Mouse (Mus musculus) cerebellum, adult 2 months (tissue): ENCODE data around the gene Fkbp2. TPM values are rescaled to one million over a fixed set of nuclear protein-coding genes. Genes with fewer than 3 reads are reported as not detected.
A peak's percentile ranks its signal among the peaks of the same experiment; 100 is the strongest.

Experiments
- DNase-seq, 2 experiments: peaks; one replicate each; pipeline ENCODE4 v3.0.0; 2021
- H3K27ac ChIP-seq: fragments of 200-500 bp; 2 replicates; pipeline ENCODE4 v1.5.1; 2012; ENCODE audit warnings: low read length, control low read depth, inconsistent platforms; ENCODE audit not compliant: insufficient read depth
- H3K27me3 ChIP-seq: fragments of 200-500 bp; 2 replicates; pipeline ENCODE4 v1.6.1; 2012; ENCODE audit warnings: inconsistent platforms, mild to moderate bottlenecking, low read length, moderate library complexity; ENCODE audit not compliant: control insufficient read depth, insufficient read depth
- H3K4me1 ChIP-seq: fragments of 200-500 bp; 2 replicates; pipeline ENCODE4 v1.6.1; 2011; ENCODE audit warnings: low read length; ENCODE audit not compliant: control insufficient read depth, insufficient read depth
- H3K4me3 ChIP-seq: fragments of 200-500 bp; replicated peaks from 2 replicates; pipeline ENCODE3; 2011; ENCODE audit warnings: mild to moderate bottlenecking, low read depth, low read length, control low read depth; ENCODE audit not compliant: insufficient read depth
- CTCF ChIP-seq: fragments of 200-500 bp; IDR thresholded peaks from 2 replicates; pipeline ENCODE4 v1.5.1; 2011; ENCODE audit warnings: low read depth, mild to moderate bottlenecking, control low read depth, low read length, moderate library complexity, borderline replicate concordance; ENCODE audit not compliant: insufficient read depth
- POLR2A ChIP-seq: fragments of 200-500 bp; IDR thresholded peaks from 2 replicates; pipeline ENCODE4 v1.6.1; 2011; ENCODE audit warnings: low read length, control low read depth, borderline replicate concordance; ENCODE audit not compliant: insufficient read depth
- WGBS: fragments of 180-500 bp; shearing (Covaris S2); methylation state at CpG from one replicate; pipeline ENCODE4 v1.1.7; 2018; 5-methylcytosine and 5-hydroxymethylcytosine counted together
- polyA plus RNA-seq: library from polyadenylated mRNA; depleted of rRNA; stranded (reverse); fragments of >200 nt; gene quantifications from 2 replicates; pipeline ENCODE4 v1.2.3, GENCODE M21; 2012

Fkbp2 gene
- polyA plus RNA-seq, 1 experiment: 257 TPM

DNA sequence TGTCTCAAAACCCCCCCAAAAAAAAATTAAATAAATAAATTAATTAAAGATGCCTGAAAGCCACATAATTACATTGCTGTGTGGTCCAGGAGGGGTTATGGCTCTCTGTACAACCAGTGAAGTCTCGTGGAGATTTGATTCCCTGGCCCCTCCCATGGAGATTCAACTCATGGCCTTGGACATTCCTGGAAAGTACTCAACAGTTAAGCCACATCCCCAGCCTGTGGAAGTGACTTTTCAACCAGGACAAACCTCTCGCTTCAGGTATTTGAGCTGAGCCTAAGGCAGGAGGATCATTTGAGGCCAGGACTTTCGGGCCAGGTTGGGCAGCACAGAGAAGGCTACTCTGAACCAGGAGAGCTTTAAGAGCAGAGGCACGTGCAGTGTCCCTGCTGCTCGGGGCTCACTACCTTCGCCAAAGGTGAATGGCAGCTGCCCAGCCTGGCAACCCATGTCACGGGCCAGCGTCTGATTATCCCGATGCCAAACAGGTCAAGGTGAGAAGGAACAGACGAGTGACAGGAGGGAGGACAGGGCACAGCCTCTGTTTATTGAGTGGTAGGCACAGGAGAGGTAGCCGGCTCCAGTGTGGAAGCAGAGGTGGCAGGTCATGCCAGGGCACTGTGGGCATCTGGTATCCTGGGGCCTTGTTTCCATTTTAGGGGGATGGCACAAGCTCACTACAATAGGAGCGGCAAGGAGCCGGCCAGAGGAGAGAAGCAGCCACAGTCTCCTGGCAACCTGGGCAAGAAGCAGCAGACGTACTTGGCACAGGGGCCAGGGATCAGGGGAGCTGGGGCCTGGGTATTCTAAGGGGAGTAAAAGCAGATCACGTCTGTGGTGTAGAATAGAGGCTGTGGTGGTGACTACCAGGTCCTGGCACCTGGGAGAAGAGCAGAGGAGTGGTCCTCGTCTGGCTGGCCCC lies 42.5 kb downstream of the Fkbp2 start:
- Histone ChIP-seq H3K27me3 (no peaks in the 10 kb centered on the region), H3K27ac (peak overlapping the region; percentile 77), H3K4me1 (peaks cover 34% of the 10 kb centered on the region), H3K4me3 (peak overlapping the region; percentile 8)
- peak; percentile 76 to 80 for DNase-seq
- TF ChIP-seq POLR2A: no peak
- no peak for TF ChIP-seq CTCF
- 16% methylated on average over 16 of the region's 16 CpGs for WGBS

DNA sequence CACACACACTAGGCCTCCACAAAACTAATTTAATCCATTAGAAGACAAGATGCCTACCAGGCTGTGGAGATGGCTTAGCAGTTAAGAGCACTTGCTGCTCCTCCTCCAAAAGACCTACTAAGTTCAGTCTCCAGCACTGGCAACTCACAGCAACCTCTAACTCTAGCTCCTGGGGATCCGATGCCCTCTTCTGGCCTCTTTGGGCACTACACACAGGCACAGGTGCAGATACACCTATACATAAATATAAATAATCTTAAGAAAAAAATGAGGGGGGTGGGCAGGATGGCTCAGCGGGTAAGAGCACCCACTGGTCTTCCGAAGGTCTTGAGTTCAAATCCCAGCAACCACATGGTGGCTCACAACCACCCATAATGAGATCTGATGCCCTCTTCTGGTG lies 44.0 kb downstream of the Fkbp2 start:
- H3K27ac ChIP-seq: no peak overlapping the region
- H3K4me3 ChIP-seq: no peak overlapping the region
- H3K4me1 ChIP-seq: peaks cover 34% of the 10 kb centered on the region
- TF ChIP-seq POLR2A: no peak
- TF ChIP-seq CTCF: no peak
- 28% methylated on average over 3 of the region's 3 CpGs for WGBS
- peak in 1 of 2 experiments; percentile 46 for DNase-seq
- H3K27me3 ChIP-seq: no peaks in the 10 kb centered on the region

DNA sequence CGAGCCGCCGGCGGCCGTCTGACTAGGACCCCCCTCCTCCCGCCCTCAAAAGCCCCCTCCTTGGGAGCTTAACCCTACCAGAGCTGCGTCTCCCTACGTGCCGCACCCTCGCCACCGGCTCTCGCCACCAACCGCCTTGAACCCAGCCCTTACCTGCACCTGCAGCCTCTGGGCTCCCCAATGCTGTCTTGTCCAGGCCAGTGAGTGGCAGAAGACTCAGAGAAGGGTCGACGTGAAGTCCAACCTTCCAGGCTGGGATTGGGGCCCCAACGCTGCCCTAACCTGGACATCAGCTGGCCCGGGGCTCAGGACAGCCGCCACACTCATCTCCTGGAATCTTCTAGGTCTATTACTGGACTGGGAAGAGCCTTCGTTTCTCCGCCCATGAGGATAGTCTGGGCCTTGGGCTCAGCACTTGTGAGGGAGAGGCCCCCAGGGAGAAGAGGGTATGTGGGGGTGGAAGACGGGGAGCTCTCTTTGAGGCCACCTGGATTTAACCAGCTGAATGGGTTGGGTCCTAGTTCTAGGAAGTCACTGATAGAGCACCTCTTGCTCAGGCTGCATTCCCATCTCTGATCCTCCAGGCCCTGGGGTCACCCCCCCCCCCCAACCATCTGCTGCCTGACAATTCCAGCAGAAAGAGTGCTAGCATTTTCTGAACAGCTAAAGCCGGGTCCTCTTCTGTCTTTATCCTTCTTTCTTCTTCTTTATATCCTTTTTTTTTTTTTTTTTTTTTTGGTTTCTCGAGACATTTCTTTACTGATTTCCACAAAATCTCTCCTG lies 45.9 kb downstream of the Fkbp2 start, which contains the start of gene Kcnk4:
Gene Kcnk4 (minus strand): TSS at position 321 of the 783 bp plus-strand sequence.
- Histone ChIP-seq H3K4me1 (peaks cover 22% of the 10 kb centered on the region), H3K27ac (no peak within 1 kb of the TSS), H3K27me3 (no peaks in the 10 kb centered on the region), H3K4me3 (peak within 1 kb of the TSS; percentile 53)
- peak in 1 of 2 experiments; percentile 57 for DNase-seq
- 21% methylated on average over 23 of the region's 23 CpGs for WGBS
- TF ChIP-seq CTCF (no peak), POLR2A (no peak)

DNA sequence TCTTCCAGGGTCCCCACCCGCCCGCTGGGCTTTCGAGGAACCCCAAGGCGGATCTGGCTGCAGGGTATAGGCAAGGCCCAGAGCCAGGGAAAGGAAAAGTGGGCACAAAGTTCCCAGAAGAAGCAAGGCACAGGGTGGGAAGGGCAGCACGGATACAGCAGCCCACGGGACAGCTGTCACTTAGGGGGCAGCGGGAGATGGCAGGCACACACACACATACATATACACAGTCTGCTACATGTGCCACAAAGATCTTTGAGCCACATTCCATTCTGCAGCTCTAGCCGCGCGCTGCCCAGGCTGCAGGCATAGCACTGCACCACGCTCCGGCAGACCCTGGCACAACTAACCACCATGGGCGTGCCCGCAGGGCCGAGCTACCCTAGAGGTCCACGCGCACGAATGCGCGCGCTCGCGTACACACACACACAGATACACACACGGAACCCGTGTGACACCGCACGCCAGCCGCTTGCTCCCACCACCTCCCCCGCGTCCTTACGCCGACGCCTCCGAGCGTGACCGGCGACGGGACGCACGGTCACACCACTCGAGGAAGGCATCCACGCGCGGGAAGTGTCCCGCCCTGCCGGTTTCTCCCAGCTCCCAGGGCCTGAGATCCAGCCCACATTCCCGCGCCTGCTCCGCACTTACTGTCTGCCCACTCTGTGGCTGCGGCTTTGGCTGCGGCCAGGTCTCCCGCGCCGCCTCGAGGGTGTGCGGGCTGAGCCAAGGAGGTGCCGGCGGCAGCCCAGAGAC lies 46.7 kb downstream of the Fkbp2 start:
- Histone ChIP-seq H3K27me3 (no peaks in the 10 kb centered on the region), H3K4me3 (peak overlapping the region; percentile 53), H3K27ac (no peak overlapping the region), H3K4me1 (peaks cover 16% of the 10 kb centered on the region)
- WGBS: 4% methylated on average over 58 of the region's 58 CpGs
- DNase-seq: peak; percentile 70 to 73
- peak; percentile 51; the same call in 1 of the 2 replicates for TF ChIP-seq POLR2A
- TF ChIP-seq CTCF: no peak

GRCm38 (mm10) chr19:6933102-6933435 lies 47.2 kb downstream of the Fkbp2 start:
- WGBS: 53% methylated on average over 4 of the region's 4 CpGs
- H3K27ac ChIP-seq: no peak overlapping the region
- no peaks in the 10 kb centered on the region for H3K27me3 ChIP-seq
- peaks cover 11% of the 10 kb centered on the region for H3K4me1 ChIP-seq
- peak in 1 of 2 experiments; percentile 49 for DNase-seq
- no peak for TF ChIP-seq CTCF
- TF ChIP-seq POLR2A: no peak
- no peak overlapping the region for H3K4me3 ChIP-seq

DNA sequence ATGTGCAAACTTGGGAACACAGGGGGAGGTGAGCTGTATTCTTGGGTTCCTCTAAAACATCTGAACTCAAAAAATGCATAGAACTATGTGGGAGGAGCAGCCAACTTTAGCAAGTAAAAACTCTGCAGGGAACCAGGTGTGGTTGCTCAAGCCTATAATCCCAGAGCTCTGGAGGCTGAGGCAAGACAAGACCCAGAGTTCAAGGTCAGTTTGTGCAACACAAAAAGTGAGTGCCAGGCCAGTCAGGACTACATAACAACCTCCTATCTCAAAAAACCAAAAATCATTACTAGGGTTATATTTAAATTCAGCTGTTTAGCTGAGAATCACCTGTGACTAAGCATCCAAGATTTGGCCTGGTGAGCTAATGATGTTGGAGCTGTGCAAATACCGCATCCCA lies 48.3 kb downstream of the Fkbp2 start:
- Histone ChIP-seq H3K4me1 (peaks cover 5% of the 10 kb centered on the region), H3K27ac (no peak overlapping the region), H3K4me3 (no peak overlapping the region), H3K27me3 (no peaks in the 10 kb centered on the region; the same call in 1 of the 2 replicates)
- 88% methylated on average over 1 of the region's 1 CpGs for WGBS
- TF ChIP-seq CTCF (no peak), POLR2A (no peak)
- DNase-seq: no peak

DNA sequence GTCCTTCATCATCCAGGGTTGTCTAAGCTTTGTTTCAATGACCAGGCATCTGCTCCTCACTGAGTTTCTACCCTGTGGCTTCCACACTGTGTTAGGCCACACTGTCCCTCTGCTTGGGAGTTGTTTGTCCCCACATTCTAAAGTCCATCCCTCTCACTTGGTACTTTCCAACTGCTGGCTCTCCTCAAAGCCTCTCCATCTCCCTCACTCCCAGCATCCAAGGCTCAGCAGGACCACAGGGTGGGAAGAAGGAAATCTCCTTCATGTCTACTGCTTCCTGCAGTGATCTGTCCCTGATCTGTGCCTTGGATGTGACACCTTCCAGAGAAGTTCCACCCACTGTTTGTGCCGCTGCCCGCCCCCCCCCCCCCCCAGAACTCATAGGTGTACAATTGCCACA lies 49.3 kb downstream of the Fkbp2 start:
- Histone ChIP-seq H3K27ac (no peak overlapping the region), H3K4me3 (no peak overlapping the region), H3K4me1 (peaks cover 5% of the 10 kb centered on the region), H3K27me3 (no peaks in the 10 kb centered on the region; the same call in 1 of the 2 replicates)
- WGBS: 27% methylated on average over 2 of the region's 2 CpGs
- TF ChIP-seq CTCF (no peak), POLR2A (no peak)
- DNase-seq: peak in 1 of 2 experiments; percentile 42
